Mouse (Mus musculus): ENCODE measurements around the gene Tatdn3.

GRCm38 (mm10) chr1:191086960-191087359 is 24.2 kb upstream of the Tatdn3 start:
- TF ChIP-seq MAFK (IDR thresholded peaks at IDR 0.05; ENCODE audit: insufficient read depth, low read depth, low read length) (no peak), CHD2 (IDR thresholded peaks at IDR 0.05; ENCODE audit: low read depth, low read length) (no peak), HCFC1 (IDR thresholded peaks at IDR 0.05; ENCODE audit: borderline replicate concordance, insufficient read depth, low read length) (no peak), ZC3H11A (IDR thresholded peaks at IDR 0.05; ENCODE audit: borderline replicate concordance, low read depth, low read length) (no peak), ZNF384 (IDR thresholded peaks at IDR 0.05; ENCODE audit: low read depth, low read length) (no peak)
